Mouse (Mus musculus) limb, embryonic 14.5 days (tissue): ENCODE results near the gene Nol4l. TPM values are rescaled to one million over a fixed set of nuclear protein-coding genes. Genes with fewer than 3 reads are reported as not detected.

Source experiments
- ATAC-seq: fragments of 200-750 bp; cut with Nextera tagmentation; 2 replicates; pipeline ENCODE4 v1.8.0; 2017; ENCODE audit warnings: low read depth, moderate number of reproducible peaks, moderate TSS enrichment; ENCODE audit not compliant: low FRiP score
- DNase-seq: peaks from one replicate; pipeline ENCODE4 v3.0.0-alpha.2; 2015; ENCODE audit warnings: low spot score
- H3K27ac ChIP-seq: fragments of 300-500 bp; sonication (generic); replicated peaks from 2 replicates; pipeline ENCODE4 v1.5.1; 2014; ENCODE audit warnings: low read depth, mild to moderate bottlenecking, low read length, moderate library complexity, mixed read lengths
- H3K27me3 ChIP-seq: fragments of 300-500 bp; sonication (generic); 2 replicates; pipeline ENCODE4 v1.6.1; 2014; ENCODE audit warnings: low read length, mixed read lengths; ENCODE audit not compliant: control insufficient read depth, insufficient read depth
- H3K36me3 ChIP-seq: fragments of 300-500 bp; sonication (generic); 2 replicates; pipeline ENCODE4 v1.6.1; 2014; ENCODE audit warnings: mild to moderate bottlenecking, low read length, moderate library complexity, mixed read lengths; ENCODE audit not compliant: control insufficient read depth, insufficient read depth
- H3K4me1 ChIP-seq: fragments of 300-500 bp; sonication (generic); 2 replicates; pipeline ENCODE4 v1.6.1; 2014; ENCODE audit warnings: antibody characterized with exemption, low read length, mixed read lengths; ENCODE audit not compliant: control insufficient read depth, insufficient read depth
- H3K4me2 ChIP-seq: fragments of 300-500 bp; sonication (generic); replicated peaks from 2 replicates; pipeline ENCODE4 v1.6.1; 2014; ENCODE audit warnings: low read depth, mild to moderate bottlenecking, low read length, moderate library complexity; ENCODE audit not compliant: severe bottlenecking
- H3K4me3 ChIP-seq: fragments of 300-500 bp; sonication (generic); replicated peaks from 2 replicates; pipeline ENCODE4 v1.5.1; 2014; ENCODE audit warnings: low read length
- H3K9ac ChIP-seq: fragments of 300-500 bp; sonication (generic); 2 replicates; pipeline ENCODE4 v1.6.1; 2014; ENCODE audit warnings: mild to moderate bottlenecking, low read depth, low read length, moderate library complexity; ENCODE audit not compliant: severe bottlenecking
- H3K9me3 ChIP-seq: fragments of 300-500 bp; sonication (generic); 2 replicates; pipeline ENCODE4 v1.6.1; 2016; ENCODE audit warnings: low read length; ENCODE audit not compliant: control insufficient read depth
- POLR2A ChIP-seq: fragments of 200-500 bp; IDR thresholded peaks from 2 replicates; pipeline ENCODE4 v1.8.0; 2012; ENCODE audit warnings: inconsistent platforms, mild to moderate bottlenecking, moderate library complexity, borderline replicate concordance; ENCODE audit not compliant: insufficient read depth, insufficient read length; ENCODE audit errors: extremely low read depth
- whole genome bisulfite sequencing: fragments of 180-500 bp; shearing (Covaris S2); extraction: QIAGEN DNeasy Blood & Tissue Kit; methylation state at CpG from one replicate; pipeline ENCODE4 v1.1.7; 2014; 5-methylcytosine and 5-hydroxymethylcytosine counted together
- polyA plus RNA-seq, 2 experiments: library from polyadenylated mRNA; depleted of rRNA in 1 of 2; stranded (reverse) in 1 of 2; unstranded in 1 of 2; fragments of >200 nt; fragmentation: Nextera tagmentation in 1 of 2; extraction: Ambion mirVana in 1 of 2; gene quantifications; 2 replicates each; pipeline versions ENCODE4 v1.2.1 to v1.2.3; 2012 to 2014

Gene Nol4l
- polyA plus RNA-seq, 2 experiments = 10.1 to 19.5 TPM

- no peaks in the 10 kb centered on the region for H3K27me3 ChIP-seq
- no peak for TF ChIP-seq POLR2A
- DNase-seq = no peak
- no peaks in the 10 kb centered on the region for H3K4me1 ChIP-seq
- no peak overlapping the region for H3K4me2 ChIP-seq
- no peak overlapping the region for H3K9ac ChIP-seq
- H3K36me3 ChIP-seq = no peaks in the 10 kb centered on the region
- no peaks in the 10 kb centered on the region for H3K9me3 ChIP-seq
- 88% methylated on average over 6 of the region's 6 CpGs for WGBS
- ATAC-seq = no peak
- no peak overlapping the region for H3K4me3 ChIP-seq
- H3K27ac ChIP-seq = no peak overlapping the region
Observed at GRCm38 (mm10) chr2:153515582-153515981, 14.2 kb downstream of the Nol4l start.

- H3K9ac ChIP-seq = no peak overlapping the region
- WGBS = 75% methylated on average over 14 of the region's 14 CpGs
- no peak overlapping the region for H3K27ac ChIP-seq
- ATAC-seq (no peak), DNase-seq (no peak)
- H3K9me3 ChIP-seq = no peaks in the 10 kb centered on the region
- no peak for TF ChIP-seq POLR2A
- no peaks in the 10 kb centered on the region for H3K27me3 ChIP-seq
- no peak overlapping the region for H3K4me3 ChIP-seq
- H3K4me1 ChIP-seq = no peaks in the 10 kb centered on the region
- H3K4me2 ChIP-seq = no peak overlapping the region
- H3K36me3 ChIP-seq = no peaks in the 10 kb centered on the region
Observed at GRCm38 (mm10) chr2:153514497-153515380, 15.0 kb downstream of the Nol4l start.

GRCm38 (mm10) chr2:153513983-153514382 lies 15.8 kb downstream of the Nol4l start:
- no peak for DNase-seq
- 81% methylated on average over 3 of the region's 3 CpGs for WGBS
- no peak overlapping the region for H3K9ac ChIP-seq
- no peak overlapping the region for H3K4me2 ChIP-seq
- no peaks in the 10 kb centered on the region for H3K27me3 ChIP-seq
- TF ChIP-seq POLR2A = no peak
- no peaks in the 10 kb centered on the region for H3K36me3 ChIP-seq
- H3K27ac ChIP-seq = no peak overlapping the region
- 0 out of 2 replicates have a peak, but pooled peaks cover 2% of the 10 kb centered on the region for H3K4me1 ChIP-seq
- H3K4me3 ChIP-seq = no peak overlapping the region
- H3K9me3 ChIP-seq = no peaks in the 10 kb centered on the region
- no peak for ATAC-seq

- Histone ChIP-seq H3K4me2 (no peak overlapping the region), H3K4me3 (no peak overlapping the region), H3K27me3 (no peaks in the 10 kb centered on the region), H3K9ac (no peak overlapping the region), H3K9me3 (no peaks in the 10 kb centered on the region), H3K36me3 (no peaks in the 10 kb centered on the region), H3K27ac (no peak overlapping the region), H3K4me1 (0 out of 2 replicates have a peak, but pooled peaks cover 2% of the 10 kb centered on the region)
- ATAC-seq (no peak), DNase-seq (no peak)
- TF ChIP-seq POLR2A = no peak
- 71% methylated on average over 14 of the region's 14 CpGs for WGBS
Observed at GRCm38 (mm10) chr2:153512416-153513323, 17.1 kb downstream of the Nol4l start.

- no peak for ATAC-seq
- 54% methylated on average over 6 of the region's 6 CpGs for WGBS
Observed at GRCm38 (mm10) chr2:153511562-153511961, 18.2 kb downstream of the Nol4l start.

More at GRCm38 (mm10) chr2:153511562-153511961, 18.2 kb downstream of the Nol4l start:
- H3K9me3 ChIP-seq = no peaks in the 10 kb centered on the region
- H3K4me2 ChIP-seq = no peak overlapping the region
- H3K36me3 ChIP-seq = no peaks in the 10 kb centered on the region
- H3K27me3 ChIP-seq = no peaks in the 10 kb centered on the region
- H3K4me3 ChIP-seq = no peak overlapping the region
- H3K27ac ChIP-seq = no peak overlapping the region
- no peak for DNase-seq
- H3K4me1 ChIP-seq = 0 out of 2 replicates have a peak, but pooled peaks cover 2% of the 10 kb centered on the region
- no peak for TF ChIP-seq POLR2A
- no peak overlapping the region for H3K9ac ChIP-seq
